Mouse (Mus musculus): ENCODE measurements around the gene Gm43518. TPM values are rescaled to one million over a fixed set of nuclear protein-coding genes. Genes with fewer than 3 reads are reported as not detected.
A peak's percentile ranks its signal among the peaks of the same experiment; 100 is the strongest.

Gene Gm43518
- total RNA-seq, 2 experiments from 2014 or later, result 1.6 TPM; not detected in 1

GRCm38 (mm10) chr5:123933556-123933955, 6.3 kb downstream of the Gm43518 start:
- DNase-seq (ENCODE audit: low spot score in 2 of 2), result no peak

- no peak for DNase-seq (ENCODE audit: low spot score in 2 of 2)
Measured at GRCm38 (mm10) chr5:123933957-123934591, 6.9 kb downstream of the Gm43518 start.

- DNase-seq (ENCODE audit: low spot score in 2 of 2), result no peak
Measured at GRCm38 (mm10) chr5:123935931-123936330, 8.7 kb downstream of the Gm43518 start.

- no peak for DNase-seq (ENCODE audit: low spot score in 2 of 2)
Measured at GRCm38 (mm10) chr5:123938479-123938878, 11.3 kb downstream of the Gm43518 start.

GRCm38 (mm10) chr5:123946546-123946945, 19.3 kb downstream of the Gm43518 start:
- DNase-seq (ENCODE audit: low spot score in 2 of 2), result no peak

- peak in 1 of 2 experiments; percentile 71 for DNase-seq (ENCODE audit: low spot score in 2 of 2)
Measured at GRCm38 (mm10) chr5:123947041-123947761, 20.0 kb downstream of the Gm43518 start.

GRCm38 (mm10) chr5:123952365-123953045, 25.3 kb downstream of the Gm43518 start:
- DNase-seq (ENCODE audit: low spot score in 2 of 2), result peak in 1 of 2 experiments; percentile 77

- no peak for DNase-seq (ENCODE audit: low spot score in 2 of 2)
Measured at GRCm38 (mm10) chr5:123957213-123957612, 30.0 kb downstream of the Gm43518 start.

GRCm38 (mm10) chr5:123959018-123959417, 31.8 kb downstream of the Gm43518 start:
- no peak for DNase-seq (ENCODE audit: low spot score in 2 of 2)

- no peak for DNase-seq (ENCODE audit: low spot score in 2 of 2)
Measured at GRCm38 (mm10) chr5:123960129-123960528, 32.9 kb downstream of the Gm43518 start.

- DNase-seq (ENCODE audit: low spot score in 2 of 2), result no peak
Measured at GRCm38 (mm10) chr5:123961046-123961445, 33.8 kb downstream of the Gm43518 start.

- no peak for DNase-seq (ENCODE audit: low spot score in 2 of 2)
Measured at GRCm38 (mm10) chr5:123964208-123964607, 37.0 kb downstream of the Gm43518 start.

GRCm38 (mm10) chr5:123966759-123967158, 39.5 kb downstream of the Gm43518 start:
- no peak for DNase-seq (ENCODE audit: low spot score in 2 of 2)

GRCm38 (mm10) chr5:123968468-123968867, 41.2 kb downstream of the Gm43518 start:
- no peak for DNase-seq (ENCODE audit: low spot score in 2 of 2)

- no peak for DNase-seq (ENCODE audit: low spot score in 2 of 2)
Measured at GRCm38 (mm10) chr5:123969216-123969615, 42.0 kb downstream of the Gm43518 start.

GRCm38 (mm10) chr5:123970576-123970975, 43.4 kb downstream of the Gm43518 start:
- DNase-seq (ENCODE audit: low spot score in 2 of 2), result no peak

- no peak for DNase-seq (ENCODE audit: low spot score in 2 of 2)
Measured at GRCm38 (mm10) chr5:123972453-123972852, 45.2 kb downstream of the Gm43518 start.

- DNase-seq (ENCODE audit: low spot score in 2 of 2), result peak; percentile 45 to 74
Measured at GRCm38 (mm10) chr5:123973299-123974178, 46.3 kb downstream of the Gm43518 start, which contains the start of gene Hip1r. Gene Hip1r (plus strand): TSS chr5:123973628.

GRCm38 (mm10) chr5:123974179-123974485, 46.9 kb downstream of the Gm43518 start:
- DNase-seq (ENCODE audit: low spot score in 2 of 2), result no peak

- DNase-seq (ENCODE audit: low spot score in 2 of 2), result no peak
Measured at GRCm38 (mm10) chr5:123974616-123975111, 47.4 kb downstream of the Gm43518 start.

GRCm38 (mm10) chr5:123975668-123976180, 48.5 kb downstream of the Gm43518 start:
- DNase-seq (ENCODE audit: low spot score in 2 of 2), result no peak

Measured in layer of hippocampus, adult 18-20 months (tissue).